Mouse (Mus musculus): ENCODE results near the gene Pnn. TPM values are rescaled to one million over a fixed set of nuclear protein-coding genes. Genes with fewer than 3 reads are reported as not detected.

The Pnn gene
- polyA plus RNA-seq, 1 experiment from 2014 or later: 108 TPM

Other genes starting within 250 kb of the Pnn start
- 46.5 and 82.8 TPM in 2 replicates for gene Sec23a, start 54.9 kb upstream of the Pnn start, polyA plus RNA-seq (2014; fragmentation: Nextera tagmentation; extraction: Ambion mirVana)
- 28.1 and 29.7 TPM in 2 replicates for gene Gemin2, start 53.5 kb upstream of the Pnn start, polyA plus RNA-seq (2014; fragmentation: Nextera tagmentation; extraction: Ambion mirVana)
- 64.7 and 76.5 TPM in 2 replicates for gene Trappc6b, start 5.4 kb upstream of the Pnn start, polyA plus RNA-seq (2014; fragmentation: Nextera tagmentation; extraction: Ambion mirVana)
- gene Mia2, start 28.9 kb downstream of the Pnn start, polyA plus RNA-seq (2014; fragmentation: Nextera tagmentation; extraction: Ambion mirVana): 51.1 and 70.6 TPM in 2 replicates
- 14.0 TPM in 2 replicates for gene Fbxo33, start 152.8 kb downstream of the Pnn start, polyA plus RNA-seq (2014; fragmentation: Nextera tagmentation; extraction: Ambion mirVana)